Mouse (Mus musculus) MEL (cell line): ENCODE data around the gene 4833439L19Rik. TPM values are rescaled to one million over a fixed set of nuclear protein-coding genes. Genes with fewer than 3 reads are reported as not detected.

Source experiments
- DNase-seq: peaks from one replicate; pipeline ENCODE4 v3.0.0; 2011; ENCODE audit warnings: low read depth, low spot score
- H3K27ac ChIP-seq: 2 replicates; pipeline ENCODE4 v1.5.1; 2012; ENCODE audit warnings: low read depth, mild to moderate bottlenecking, control low read depth, low read length, moderate library complexity; ENCODE audit not compliant: control insufficient read depth
- H3K27me3 ChIP-seq, 2 experiments: fragments of 150-350 bp in 1 of 2; sonication (generic) in 1 of 2; 2 replicates each; pipeline ENCODE4 v1.6.1; 2012; ENCODE audit warnings: low read length in 2 of 2, mild to moderate bottlenecking in 2 of 2, improper control_type of control experiment in 1 of 2, moderate library complexity in 1 of 2; ENCODE audit not compliant: insufficient read depth in 2 of 2, control insufficient read depth in 1 of 2
- H3K36me3 ChIP-seq, 2 experiments: 2 replicates each; pipeline ENCODE4 v1.6.1; 2012 to 2014; ENCODE audit warnings: low read length in 2 of 2, improper control_type of control experiment in 1 of 2, inconsistent platforms in 1 of 2, mild to moderate bottlenecking in 1 of 2; ENCODE audit not compliant: insufficient read depth in 2 of 2, control insufficient read depth in 1 of 2
- H3K4me1 ChIP-seq, 2 experiments: fragments of 150-350 bp in 1 of 2; sonication (generic) in 1 of 2; 2 replicates each; pipeline ENCODE4 v1.6.1; 2012; ENCODE audit warnings: low read length in 2 of 2, improper control_type of control experiment in 1 of 2, mild to moderate bottlenecking in 1 of 2; ENCODE audit not compliant: insufficient read depth in 2 of 2, control insufficient read depth in 1 of 2
- H3K4me3 ChIP-seq, 2 experiments: fragments of 150-350 bp in 1 of 2; sonication (generic) in 1 of 2; 2 replicates each; pipeline ENCODE4 v1.5.1; 2012; ENCODE audit warnings: low read depth in 2 of 2, low read length in 2 of 2, mild to moderate bottlenecking in 2 of 2, moderate library complexity in 2 of 2, control low read depth in 1 of 2, improper control_type of control experiment in 1 of 2; ENCODE audit not compliant: control insufficient read depth in 1 of 2, insufficient read depth in 1 of 2
- H3K79me2 ChIP-seq: 2 replicates; pipeline ENCODE4 v1.6.1; 2012; ENCODE audit warnings: mild to moderate bottlenecking, low read length, moderate library complexity; ENCODE audit not compliant: control insufficient read depth, poor library complexity, insufficient read depth
- H3K9ac ChIP-seq: 2 replicates; pipeline ENCODE4 v1.6.1; 2012; ENCODE audit warnings: low read depth, mild to moderate bottlenecking, control low read depth, low read length, moderate library complexity; ENCODE audit not compliant: control insufficient read depth, poor library complexity, severe bottlenecking
- H3K9me3 ChIP-seq: fragments of 150-350 bp; sonication (generic); replicated peaks from 2 replicates; pipeline ENCODE4 v1.6.1; 2012; ENCODE audit warnings: mild to moderate bottlenecking, low read length, improper control_type of control experiment, moderate library complexity; ENCODE audit not compliant: insufficient read depth
- CHD2 ChIP-seq: IDR thresholded peaks from 2 replicates; pipeline ENCODE4 v1.6.1; 2011; ENCODE audit warnings: low read length, improper control_type of control experiment
- CTCF ChIP-seq, 3 experiments: IDR thresholded peaks in 2 of 3; conservative IDR thresholded peaks in 1 of 3; 2 replicates each; pipeline ENCODE4 v1.5.1; 2011 to 2012; ENCODE audit warnings: low read length in 3 of 3, low read depth in 2 of 3, mild to moderate bottlenecking in 2 of 3, improper control_type of control experiment in 1 of 3, inconsistent platforms in 1 of 3, mixed read lengths in 1 of 3, moderate library complexity in 1 of 3; ENCODE audit not compliant: control insufficient read depth in 1 of 3, insufficient read depth in 1 of 3, poor library complexity in 1 of 3, severe bottlenecking in 1 of 3
- GABPA ChIP-seq: IDR thresholded peaks from 2 replicates; pipeline ENCODE4 v1.6.1; 2012; ENCODE audit warnings: low read depth, mild to moderate bottlenecking, inconsistent platforms, low read length, improper control_type of control experiment, moderate library complexity
- MEF2A ChIP-seq: IDR thresholded peaks from 2 replicates; pipeline ENCODE4 v1.6.1; 2014; ENCODE audit warnings: low read depth, mild to moderate bottlenecking, inconsistent platforms, low read length, improper control_type of control experiment; ENCODE audit not compliant: poor library complexity, insufficient replicate concordance, severe bottlenecking; ENCODE audit errors: extremely low read depth
- MXI1 ChIP-seq: IDR thresholded peaks from 2 replicates; pipeline ENCODE4 v1.6.1; 2011; ENCODE audit warnings: mild to moderate bottlenecking, low read depth, low read length, improper control_type of control experiment
- MYC ChIP-seq: IDR thresholded peaks from 2 replicates; pipeline ENCODE4 v1.6.1; 2011; ENCODE audit warnings: low read depth, mild to moderate bottlenecking, low read length, improper control_type of control experiment, moderate library complexity
- NELFE ChIP-seq: IDR thresholded peaks from 2 replicates; pipeline ENCODE4 v1.6.1; 2011; ENCODE audit warnings: low read depth, low read length, improper control_type of control experiment
- NRF1 ChIP-seq: IDR thresholded peaks from 2 replicates; pipeline ENCODE4 v1.6.1; 2014; ENCODE audit warnings: low read depth, mild to moderate bottlenecking, inconsistent platforms, low read length, improper control_type of control experiment, moderate library complexity; ENCODE audit not compliant: poor library complexity, insufficient read depth, severe bottlenecking
- RCOR1 ChIP-seq: IDR thresholded peaks from 2 replicates; pipeline ENCODE4 v1.6.1; 2012; ENCODE audit warnings: low read depth, mild to moderate bottlenecking, inconsistent platforms, low read length, improper control_type of control experiment
- TAL1 ChIP-seq: IDR thresholded peaks from 2 replicates; pipeline ENCODE4 v1.6.1; 2012; ENCODE audit warnings: mild to moderate bottlenecking, inconsistent platforms, low read length, moderate library complexity, mixed read lengths
- TBP ChIP-seq: IDR thresholded peaks from 2 replicates; pipeline ENCODE4 v1.8.0; 2011; ENCODE audit warnings: low read depth, low read length, improper control_type of control experiment
- USF1 ChIP-seq: IDR thresholded peaks from 2 replicates; pipeline ENCODE4 v1.6.1; 2014; ENCODE audit warnings: low read depth, mild to moderate bottlenecking, inconsistent platforms, low read length, improper control_type of control experiment, moderate library complexity
- ZMIZ1 ChIP-seq: IDR thresholded peaks from 2 replicates; pipeline ENCODE4 v1.6.1; 2012; ENCODE audit warnings: low read depth, mild to moderate bottlenecking, inconsistent platforms, low read length, improper control_type of control experiment, moderate library complexity
- polyA plus RNA-seq, 2 experiments: library from polyadenylated mRNA; stranded (reverse) in 1 of 2; unstranded in 1 of 2; fragments of >175 nt in 1 of 2; fragments of >200 nt in 1 of 2; gene quantifications; 2 replicates each; pipeline versions ENCODE4 v1.2.1 to v1.2.4; 2012; ENCODE audit warnings: low replicate concordance in 2 of 2, low read depth in 1 of 2; ENCODE audit not compliant: insufficient read length in 2 of 2, insufficient read depth in 1 of 2, missing spikeins in 1 of 2
- total RNA-seq: library from RNA; depleted of rRNA; stranded (reverse); fragments of 300-350 nt; gene quantifications from 2 replicates; pipeline ENCODE4 v1.2.3, GENCODE M21; 2012

Gene 4833439L19Rik
- total and polyA plus RNA-seq, 3 experiments: 34.2 to 53.8 TPM; not detected in 1

DNA sequence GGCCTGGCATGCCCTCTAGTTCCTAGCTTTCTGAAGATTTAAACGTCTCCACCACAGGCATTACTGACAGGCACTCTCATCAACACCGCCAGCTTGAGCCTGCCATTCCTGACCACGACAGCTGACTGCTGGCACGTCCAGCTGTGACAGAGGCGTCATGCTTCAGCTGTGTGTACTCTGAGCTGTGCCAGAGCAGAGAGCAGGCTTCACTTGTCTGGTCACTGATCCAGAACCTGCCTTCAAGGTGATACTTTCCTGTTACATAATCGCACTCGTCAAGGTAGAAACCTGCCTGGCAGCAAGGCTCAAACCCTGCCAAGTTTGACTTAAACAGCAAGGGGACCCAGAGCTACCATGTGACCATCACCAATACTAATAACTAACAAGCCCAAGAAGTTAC lies 2.7 kb downstream of the 4833439L19Rik start:
- Histone ChIP-seq H3K4me3 (no peak overlapping the region), H3K4me1 (peaks cover 0 to 13% of the 10 kb centered on the region in 2 experiments; a peak in 2 of 4 replicates), H3K27ac (no peak overlapping the region), H3K79me2 (peaks cover 22% of the 10 kb centered on the region), H3K9ac (no peak overlapping the region), H3K9me3 (no peaks in the 10 kb centered on the region), H3K36me3 (peaks cover 2 to 11% of the 10 kb centered on the region in 2 experiments), H3K27me3 (no peaks in the 10 kb centered on the region)
- no peak for DNase-seq
- TF ChIP-seq TAL1 (no peak), MYC (no peak), NRF1 (no peak), GABPA (no peak), USF1 (no peak), ZMIZ1 (no peak), MEF2A (no peak), CTCF (IDR thresholded peaks at IDR 0.05 in 2 of 3, conservative IDR thresholded peaks at IDR 0.05 in 1 of 3; ENCODE audit: control insufficient read depth in 1 of 3, insufficient read depth in 1 of 3, low read depth in 2 of 3, low read length in 3 of 3, poor library complexity in 1 of 3, severe bottlenecking in 1 of 3) (no peak), RCOR1 (no peak), MXI1 (no peak), TBP (no peak)

DNA sequence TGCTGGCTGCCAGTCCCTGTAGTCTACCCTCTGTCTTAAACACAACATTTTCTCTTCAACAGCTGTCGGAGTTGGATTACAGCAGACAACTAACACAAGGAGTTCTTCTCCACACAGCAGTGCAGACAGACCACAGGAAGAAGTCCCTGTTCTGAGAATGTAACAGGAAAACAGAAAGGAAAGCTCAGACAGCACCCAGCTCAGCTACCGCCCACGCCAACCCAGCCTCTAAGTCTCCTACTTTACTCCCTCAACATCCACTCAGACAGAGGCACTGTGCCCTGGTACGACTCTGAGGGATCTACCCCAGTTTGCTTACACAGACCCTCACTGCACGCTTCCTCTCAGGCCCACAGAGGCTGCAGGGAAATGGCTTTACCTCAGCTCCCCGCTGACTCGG lies 4.6 kb downstream of the 4833439L19Rik start:
- Histone ChIP-seq H3K36me3 (peaks cover 3 to 6% of the 10 kb centered on the region in 2 experiments), H3K4me1 (peaks cover 0 to 8% of the 10 kb centered on the region in 2 experiments; a peak in 2 of 4 replicates), H3K9me3 (no peaks in the 10 kb centered on the region), H3K9ac (no peak overlapping the region), H3K4me3 (no peak overlapping the region), H3K79me2 (peaks cover 22% of the 10 kb centered on the region), H3K27me3 (no peaks in the 10 kb centered on the region)
- DNase-seq: no peak
- TF ChIP-seq NELFE: no peak
- TF ChIP-seq, all 39 proteins: peak for 0
- no peak overlapping the region for H3K27ac ChIP-seq

DNA sequence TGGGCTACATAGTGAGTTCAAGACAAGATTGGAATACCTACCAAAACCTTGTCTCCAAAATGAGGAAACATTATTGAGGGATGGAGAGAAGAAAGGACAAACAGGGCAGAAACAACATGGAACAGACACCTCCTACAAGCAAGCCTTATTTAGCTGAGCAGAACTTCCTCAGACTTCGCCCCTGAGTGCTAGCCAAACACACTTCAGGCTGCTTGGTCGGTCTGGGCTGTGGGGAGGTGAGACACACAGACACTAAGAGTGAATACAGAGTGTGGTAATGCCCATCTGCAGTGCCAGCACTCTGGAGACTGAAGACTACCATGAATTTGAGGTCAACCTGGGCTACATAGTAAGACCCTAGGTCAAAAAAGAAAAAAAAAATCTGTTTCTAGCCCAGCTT lies 5.6 kb downstream of the 4833439L19Rik start:
- H3K9me3 ChIP-seq: no peaks in the 10 kb centered on the region
- H3K27me3 ChIP-seq: no peaks in the 10 kb centered on the region
- no peak for DNase-seq
- H3K4me1 ChIP-seq: peaks cover 0 to 6% of the 10 kb centered on the region in 2 experiments; a peak in 2 of 4 replicates
- no peak overlapping the region for H3K27ac ChIP-seq
- TF ChIP-seq CHD2 (no peak), RCOR1 (no peak)
- H3K4me3 ChIP-seq: no peak overlapping the region
- H3K79me2 ChIP-seq: peaks cover 17% of the 10 kb centered on the region
- H3K9ac ChIP-seq: no peak overlapping the region
- peaks cover 3 to 6% of the 10 kb centered on the region in 2 experiments for H3K36me3 ChIP-seq
